Mouse (Mus musculus): ENCODE results near the gene Nxn. TPM values are rescaled to one million over a fixed set of nuclear protein-coding genes. Genes with fewer than 3 reads are reported as not detected.
A peak's percentile ranks its signal among the peaks of the same experiment; 100 is the strongest.
"Not testable (repeated sequence)": the region's sequence is repeated elsewhere in the genome, so short reads cannot be mapped to it uniquely, and the experiment has no call there.

Nxn gene
- polyA plus RNA-seq, 1 experiment = 19.1 TPM

DNA sequence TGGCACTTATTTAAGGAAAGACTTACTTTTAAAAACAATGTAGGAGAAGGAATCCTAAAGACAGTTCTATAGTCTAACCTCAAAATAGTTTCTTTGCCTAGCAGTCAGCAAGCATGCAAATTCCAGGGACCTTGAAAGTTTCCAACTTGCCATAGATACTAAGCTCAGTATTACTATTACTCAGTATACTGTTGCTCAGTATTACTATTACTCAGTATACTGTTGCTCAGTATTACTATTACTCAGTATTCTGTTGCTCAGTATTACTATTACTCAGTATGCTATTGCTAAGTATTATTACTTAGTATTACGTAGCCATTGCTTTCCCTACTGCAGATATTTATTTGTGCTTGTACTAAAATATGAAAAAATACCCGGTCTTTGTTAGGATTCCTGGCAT is 159.2 kb downstream of the Nxn start:
- TF ChIP-seq POLR2A (IDR thresholded peaks at IDR 0.05; ENCODE audit: borderline replicate concordance, extremely low read depth, low read depth, low read length) (no peak), CTCF (IDR thresholded peaks at IDR 0.05; ENCODE audit: insufficient read depth, low read length) (no peak)
- no peak for DNase-seq
- Histone ChIP-seq H3K4me1 (ENCODE audit: control insufficient read depth, insufficient read depth, low read length) (peaks cover 7% of the 10 kb centered on the region), H3K4me3 (replicated peaks; ENCODE audit: extremely low read depth, low read depth, low read length) (no peak overlapping the region)
- WGBS = 91% methylated on average over 2 of the region's 2 CpGs

- 86% methylated on average over 3 of the region's 3 CpGs for WGBS
- TF ChIP-seq CTCF (IDR thresholded peaks at IDR 0.05; ENCODE audit: insufficient read depth, low read length) (no peak), POLR2A (IDR thresholded peaks at IDR 0.05; ENCODE audit: borderline replicate concordance, extremely low read depth, low read depth, low read length) (no peak)
- no peak for DNase-seq
- Histone ChIP-seq H3K4me1 (ENCODE audit: control insufficient read depth, insufficient read depth, low read length) (no peaks in the 10 kb centered on the region), H3K4me3 (replicated peaks; ENCODE audit: extremely low read depth, low read depth, low read length) (no peak overlapping the region)
These were observed 162.8 kb downstream of the Nxn start for GRCm38 (mm10) chr11:76236136-76236535.

DNA sequence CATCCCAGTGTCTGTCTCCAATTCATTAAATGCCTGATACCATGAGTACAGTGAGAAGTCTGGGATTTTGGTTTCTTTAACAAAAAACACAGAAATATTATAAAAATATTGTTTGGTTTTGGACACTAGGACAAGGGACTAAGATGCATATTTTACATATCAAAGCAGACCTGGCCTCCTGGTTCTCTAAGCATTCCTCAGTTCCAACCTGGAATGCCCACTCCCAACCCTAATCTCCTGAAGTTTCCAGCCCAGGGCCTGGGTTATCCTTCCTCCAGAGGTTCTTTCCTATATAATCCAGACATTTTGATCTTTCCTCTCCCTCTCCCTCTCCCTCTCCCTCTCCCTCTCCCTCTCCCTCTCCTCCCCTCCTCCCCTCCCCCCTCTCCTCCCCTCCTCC is 173.9 kb downstream of the Nxn start:
- DNase-seq = no peak
- H3K4me3 ChIP-seq (replicated peaks; ENCODE audit: extremely low read depth, low read depth, low read length) = no peak overlapping the region
- TF ChIP-seq POLR2A (IDR thresholded peaks at IDR 0.05; ENCODE audit: borderline replicate concordance, extremely low read depth, low read depth, low read length) (no peak), CTCF (IDR thresholded peaks at IDR 0.05; ENCODE audit: insufficient read depth, low read length) (no peak)
- peaks cover 3% of the 10 kb centered on the region for H3K4me1 ChIP-seq (ENCODE audit: control insufficient read depth, insufficient read depth, low read length)

DNA sequence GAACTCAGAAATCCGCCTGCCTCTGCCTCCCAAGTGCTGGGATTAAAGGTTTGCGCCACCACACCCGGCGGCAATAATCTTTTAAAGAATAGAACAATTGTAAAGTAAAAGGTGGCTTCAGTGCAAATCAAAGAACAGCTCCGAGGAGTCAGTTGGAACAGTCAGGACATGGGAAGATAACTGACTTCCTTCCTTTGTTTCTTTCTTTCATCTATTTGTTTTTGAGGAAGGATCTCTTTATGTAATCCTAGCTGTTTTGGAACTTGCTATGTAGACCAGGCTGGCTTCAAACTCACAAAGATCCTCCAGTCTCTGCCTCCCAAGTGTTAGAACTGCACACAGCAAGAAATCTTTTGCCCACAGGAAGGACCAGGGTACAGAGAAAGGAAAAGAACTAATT is 174.3 kb downstream of the Nxn start:
- peaks cover 3% of the 10 kb centered on the region for H3K4me1 ChIP-seq (ENCODE audit: control insufficient read depth, insufficient read depth, low read length)
- H3K4me3 ChIP-seq (replicated peaks; ENCODE audit: extremely low read depth, low read depth, low read length) = no peak overlapping the region
- no peak for DNase-seq
- no peak for TF ChIP-seq POLR2A (IDR thresholded peaks at IDR 0.05; ENCODE audit: borderline replicate concordance, extremely low read depth, low read depth, low read length)
- no peak for TF ChIP-seq CTCF (IDR thresholded peaks at IDR 0.05; ENCODE audit: insufficient read depth, low read length)
- WGBS = 76% methylated on average over 5 of the region's 5 CpGs

- under 1% methylated on average over 35 of the region's 35 CpGs for WGBS
- Histone ChIP-seq H3K4me3 (replicated peaks; ENCODE audit: extremely low read depth, low read depth, low read length) (peak within 1 kb of the TSS; percentile 81), H3K4me1 (ENCODE audit: control insufficient read depth, insufficient read depth, low read length) (no peaks in the 10 kb centered on the region; the same call in 1 of the 2 replicates)
- peak; percentile 95 for DNase-seq
- TF ChIP-seq POLR2A (IDR thresholded peaks at IDR 0.05; ENCODE audit: borderline replicate concordance, extremely low read depth, low read depth, low read length) = peak; percentile 83; the same call in 1 of the 2 replicates
- TF ChIP-seq CTCF (IDR thresholded peaks at IDR 0.05; ENCODE audit: insufficient read depth, low read length) = peak; percentile 95
These were observed 181.5 kb downstream of the Nxn start, which contains the start of the genes Dbil5 and Gemin4 for GRCm38 (mm10) chr11:76217390-76217800. Dbil5 (plus strand) TSS chr11:76217608. Gemin4 (minus strand) TSS chr11:76217664.

DNA sequence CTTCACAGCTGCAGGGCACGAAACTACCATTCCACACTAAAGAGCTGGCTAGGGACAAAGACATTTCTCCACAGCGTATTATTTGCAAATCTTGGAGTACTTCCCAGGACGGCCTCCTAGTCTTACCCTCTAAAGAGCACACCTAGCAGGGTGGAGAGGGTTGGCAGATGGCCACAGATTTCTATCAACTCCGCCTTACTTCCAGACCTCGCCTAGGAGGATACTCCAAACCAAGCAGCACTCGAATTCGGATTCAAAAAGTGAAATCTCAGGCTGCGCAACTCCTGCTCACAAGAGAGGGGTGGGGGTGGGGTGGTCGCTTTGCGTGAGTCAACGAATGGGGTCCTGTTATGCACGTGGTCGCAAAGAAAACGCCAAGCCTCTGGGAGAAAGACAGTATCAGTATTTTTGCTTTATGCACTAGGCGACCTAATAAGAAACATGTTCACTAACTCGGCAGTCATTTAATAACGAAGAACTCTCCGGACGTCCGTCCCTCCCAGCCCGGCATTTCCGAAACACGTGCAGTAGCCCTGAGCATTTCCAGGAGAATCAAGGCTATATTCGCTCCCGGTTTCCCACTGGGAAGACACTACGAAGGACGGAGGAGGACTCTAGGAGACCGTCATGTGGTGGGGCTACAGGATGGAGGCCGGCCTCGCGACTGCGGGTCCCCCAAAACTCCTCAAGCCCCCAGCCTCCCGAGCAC is 182.1 kb downstream of the Nxn start:
- peak overlapping the region; percentile 81 for H3K4me3 ChIP-seq (replicated peaks; ENCODE audit: extremely low read depth, low read depth, low read length)
- TF ChIP-seq CTCF (IDR thresholded peaks at IDR 0.05; ENCODE audit: insufficient read depth, low read length) (no peak), POLR2A (IDR thresholded peaks at IDR 0.05; ENCODE audit: borderline replicate concordance, extremely low read depth, low read depth, low read length) (no peak)
- peak; percentile 66 for DNase-seq
- H3K4me1 ChIP-seq (ENCODE audit: control insufficient read depth, insufficient read depth, low read length) = no peaks in the 10 kb centered on the region; the same call in 1 of the 2 replicates
- 1% methylated on average over 33 of the region's 33 CpGs for WGBS

DNA sequence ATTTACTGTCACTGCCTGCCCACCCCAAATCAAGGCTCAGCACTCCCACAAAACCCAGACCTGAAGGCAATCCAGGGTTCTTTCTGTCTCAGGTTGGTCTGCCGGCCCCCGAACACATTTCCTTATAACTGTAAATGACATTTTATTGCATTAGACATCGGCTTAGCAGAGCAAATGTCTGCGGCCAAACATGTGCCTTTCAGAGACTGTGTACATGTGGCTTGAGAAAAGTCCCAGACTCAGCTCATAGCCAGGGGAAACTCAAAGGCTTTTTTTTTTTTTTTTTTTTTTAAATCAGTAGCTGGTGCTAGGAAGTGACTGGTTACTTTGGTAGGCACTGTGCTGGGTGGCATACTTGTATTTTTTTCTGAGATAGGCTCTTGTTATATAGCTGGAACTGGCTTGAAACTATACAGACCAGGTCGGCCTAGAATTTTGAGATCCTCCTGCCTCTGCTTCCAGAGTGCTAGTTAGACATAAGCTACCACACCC is 182.8 kb downstream of the Nxn start:
- 92% methylated on average over 5 of the region's 5 CpGs for WGBS
- no peak overlapping the region for H3K4me3 ChIP-seq (replicated peaks; ENCODE audit: extremely low read depth, low read depth, low read length)

GRCm38 (mm10) chr11:76215011-76215410 is 183.9 kb downstream of the Nxn start:
- no peak for DNase-seq
- TF ChIP-seq POLR2A (IDR thresholded peaks at IDR 0.05; ENCODE audit: borderline replicate concordance, extremely low read depth, low read depth, low read length) = no peak
- no peak for TF ChIP-seq CTCF (IDR thresholded peaks at IDR 0.05; ENCODE audit: insufficient read depth, low read length)
- no peaks in the 10 kb centered on the region; the same call in 1 of the 2 replicates for H3K4me1 ChIP-seq (ENCODE audit: control insufficient read depth, insufficient read depth, low read length)
- H3K4me3 ChIP-seq (replicated peaks; ENCODE audit: extremely low read depth, low read depth, low read length) = no peak overlapping the region
- 53% methylated on average over 2 of the region's 2 CpGs for WGBS

More for the DNA sequence above, 182.8 kb downstream of the Nxn start:
- DNase-seq = no peak
- no peaks in the 10 kb centered on the region; the same call in 1 of the 2 replicates for H3K4me1 ChIP-seq (ENCODE audit: control insufficient read depth, insufficient read depth, low read length)
- no peak for TF ChIP-seq POLR2A (IDR thresholded peaks at IDR 0.05; ENCODE audit: borderline replicate concordance, extremely low read depth, low read depth, low read length)
- no peak for TF ChIP-seq CTCF (IDR thresholded peaks at IDR 0.05; ENCODE audit: insufficient read depth, low read length)

DNA sequence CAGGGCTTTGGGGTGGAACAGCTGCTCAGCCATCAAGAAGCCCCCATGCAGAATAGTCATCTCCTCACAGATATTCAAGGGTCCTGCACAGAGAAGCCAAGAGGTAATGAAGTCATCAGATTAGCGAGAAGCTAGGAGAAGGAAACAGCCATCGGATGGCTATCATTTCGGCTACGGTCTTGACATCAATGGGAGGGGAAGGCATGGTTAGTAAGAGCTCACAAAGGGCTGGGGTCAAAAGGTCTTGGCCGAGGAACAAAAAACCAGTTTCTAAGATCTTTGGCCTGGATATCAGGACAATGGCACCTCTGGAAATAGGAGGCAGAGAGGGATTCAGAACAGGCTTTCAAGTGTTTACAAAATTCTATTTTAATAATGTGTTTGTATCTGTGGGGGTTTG is 185.1 kb downstream of the Nxn start:
- Histone ChIP-seq H3K4me1 (ENCODE audit: control insufficient read depth, insufficient read depth, low read length) (no peaks in the 10 kb centered on the region; the same call in 1 of the 2 replicates), H3K4me3 (replicated peaks; ENCODE audit: extremely low read depth, low read depth, low read length) (no peak overlapping the region)
- DNase-seq = no peak
- TF ChIP-seq CTCF (IDR thresholded peaks at IDR 0.05; ENCODE audit: insufficient read depth, low read length) (no peak), POLR2A (IDR thresholded peaks at IDR 0.05; ENCODE audit: borderline replicate concordance, extremely low read depth, low read depth, low read length) (no peak)
- WGBS = 80% methylated on average over 5 of the region's 5 CpGs

GRCm38 (mm10) chr11:76211595-76211994 is 187.3 kb downstream of the Nxn start:
- not testable (repeated sequence) for H3K4me3 ChIP-seq (replicated peaks; ENCODE audit: extremely low read depth, low read depth, low read length); DNase-seq; H3K4me1 ChIP-seq (ENCODE audit: control insufficient read depth, insufficient read depth, low read length)
- 85% methylated on average over 6 of the region's 6 CpGs for WGBS

Data from lung, adult 2 months (tissue).